In genomic region chr5:72601006-72601405, GRCm38 (mm10) we compare ENCODE assay signal across 9 mouse cellular contexts. TPM values are rescaled to one million over a fixed set of nuclear protein-coding genes. Genes with fewer than 3 reads are reported as not detected.
DNase-seq lines count a peak whose midpoint lies in the region; ATAC-seq and TF ChIP-seq lines count a peak whose summit lies in the region.
"Had no signal": no experiment of that assay in that cellular context is flagged by ENCODE, and none has a peak within 500 bp of the region (broad histone marks: within the 10 kb centered on the region; RNA-seq: fewer than 3 reads in every experiment).

No protein-coding gene starts in this region.

- no peak overlapping the region for H3K27ac ChIP-seq in kidney, adult 2 months (ENCODE audit: insufficient read depth, low read depth, low read length)
- H3K27ac ChIP-seq in lung, embryonic 14.5 days (ENCODE audit: low read depth): no peak overlapping the region
- H3K27ac ChIP-seq in stomach, embryonic 16.5 days (ENCODE audit: low read length): no peak overlapping the region
- H3K27ac ChIP-seq: limb, embryonic 15.5 days had no signal

- H3K36me3 ChIP-seq in kidney, adult 2 months (ENCODE audit: control insufficient read depth, insufficient read depth, low read length): no peaks in the 10 kb centered on the region
- H3K36me3 ChIP-seq in lung, embryonic 14.5 days (ENCODE audit: insufficient read depth): no peaks in the 10 kb centered on the region
- no peaks in the 10 kb centered on the region for H3K36me3 ChIP-seq in stomach, embryonic 16.5 days (ENCODE audit: control insufficient read depth, insufficient read depth, low read length)
- H3K36me3 ChIP-seq: limb, embryonic 15.5 days had no signal

- no peaks in the 10 kb centered on the region; the same call in 1 of the 2 replicates for H3K27me3 ChIP-seq in kidney, adult 2 months (replicated peaks; ENCODE audit: control insufficient read depth, insufficient read depth, low read length)
- H3K27me3 ChIP-seq in lung, embryonic 14.5 days (ENCODE audit: insufficient read depth, low read length): no peaks in the 10 kb centered on the region
- no peaks in the 10 kb centered on the region for H3K27me3 ChIP-seq in stomach, embryonic 16.5 days (ENCODE audit: control insufficient read depth, insufficient read depth, low read length)
- H3K27me3 ChIP-seq: limb, embryonic 15.5 days had no signal

- H3K4me3 ChIP-seq in kidney, adult 2 months (ENCODE audit: insufficient read depth, low read depth, low read length): no peak overlapping the region
- no peak overlapping the region for H3K4me3 ChIP-seq in lung, embryonic 14.5 days (ENCODE audit: low read depth, low read length)
- no peak overlapping the region for H3K4me3 ChIP-seq in stomach, embryonic 16.5 days (replicated peaks; ENCODE audit: low read length)
- H3K4me3 ChIP-seq: limb, embryonic 15.5 days had no signal

- ATAC-seq in lung, embryonic 14.5 days (ENCODE audit: insufficient read depth): no peak; the same call in 1 of the 2 replicates
- peak; percentile 64; the same call in 1 of the 2 replicates for ATAC-seq in stomach, embryonic 16.5 days (ENCODE audit: insufficient read depth, low FRiP score)

- H3K4me2 ChIP-seq in lung, embryonic 14.5 days: no peak overlapping the region
- no peak overlapping the region for H3K4me2 ChIP-seq in stomach, embryonic 16.5 days (ENCODE audit: low read depth, low read length)
- H3K4me2 ChIP-seq: limb, embryonic 15.5 days had no signal

- no peak overlapping the region for H3K9ac ChIP-seq in lung, embryonic 14.5 days
- no peak overlapping the region for H3K9ac ChIP-seq in stomach, embryonic 16.5 days (ENCODE audit: low read length)
- H3K9ac ChIP-seq: limb, embryonic 15.5 days had no signal

- TF ChIP-seq CTCF in kidney, adult 2 months (conservative IDR thresholded peaks at IDR 0.05; ENCODE audit: insufficient read depth, insufficient read length, low read depth, low read length): peak; percentile 74
- TF ChIP-seq CTCF in lung, embryonic 14.5 days (IDR thresholded peaks at IDR 0.05; ENCODE audit: low read depth): peak; percentile 65

- 6% methylated on average over 5 of the region's 5 CpGs for WGBS in kidney, adult 2 months
- 9% methylated on average over 5 of the region's 5 CpGs for WGBS in lung, embryonic 14.5 days
- 11% methylated on average over 5 of the region's 5 CpGs for WGBS in stomach, embryonic 16.5 days

- TF ChIP-seq POLR2A in kidney, adult 2 months (IDR thresholded peaks at IDR 0.05; ENCODE audit: low read depth, low read length): no peak

- H3K9me3 ChIP-seq in lung, embryonic 14.5 days (ENCODE audit: low read depth, low read length): no peaks in the 10 kb centered on the region
- no peaks in the 10 kb centered on the region for H3K9me3 ChIP-seq in stomach, embryonic 16.5 days (replicated peaks; ENCODE audit: control insufficient read depth, low read length)
- H3K9me3 ChIP-seq: limb, embryonic 15.5 days had no signal

- DNase-seq in cerebellum, postnatal 10 days: peak; percentile 35 to 39
- no peak for DNase-seq in cerebellum, adult 11 months
- DNase-seq in A20 (ENCODE audit: low read depth, low spot score): peak; percentile 77
- DNase-seq in adrenal gland, postnatal 25 days: peak; percentile 67
- peak; percentile 38 for DNase-seq in gastrocnemius, postnatal 10 days
- peak; percentile 83 for DNase-seq in kidney, adult 2 months
- DNase-seq in lung, embryonic 14.5 days: peak; percentile 71

- no peaks in the 10 kb centered on the region for H3K4me1 ChIP-seq in kidney, adult 2 months (ENCODE audit: control insufficient read depth, insufficient read depth, low read length)
- H3K4me1 ChIP-seq in lung, embryonic 14.5 days (ENCODE audit: insufficient read depth): no peaks in the 10 kb centered on the region
- no peaks in the 10 kb centered on the region for H3K4me1 ChIP-seq in stomach, embryonic 16.5 days (ENCODE audit: control insufficient read depth, insufficient read depth, low read length)
- H3K4me1 ChIP-seq: limb, embryonic 15.5 days had no signal

RNA-seq across cellular contexts. Expression of gene Gm5868, which starts 13.7 kb away (rescaled TPM):
- 1.7 and 2.1 TPM in 2 replicates for total RNA-seq in adrenal gland, postnatal 25 days (2021)
- total RNA-seq in gastrocnemius, postnatal 10 days (2021): not detected
- 0.13 and 0.33 TPM in 2 replicates for polyA plus RNA-seq in kidney, adult 2 months (2012; rRNA removed)
- polyA plus RNA-seq in lung, embryonic 14.5 days (2014; fragmentation: Nextera tagmentation; extraction: Ambion mirVana): 0.17 and 0.20 TPM in 2 replicates
- 0.27 and 0.54 TPM in 2 replicates for polyA plus RNA-seq in stomach, embryonic 16.5 days (2015; fragmentation: Nextera tagmentation; extraction: Ambion mirVana)

RNA-seq across cellular contexts. Expression of gene Zar1, which starts 20.0 kb away (rescaled TPM):
- total RNA-seq in adrenal gland, postnatal 25 days (2021): not detected in 2 replicates
- total RNA-seq in gastrocnemius, postnatal 10 days (2021): not detected
- polyA plus RNA-seq in kidney, adult 2 months (2012; rRNA removed): 0.14 and 0.15 TPM in 2 replicates
- 0.14 TPM in 1 of 2 replicates, not detected in the other for polyA plus RNA-seq in lung, embryonic 14.5 days (2014; fragmentation: Nextera tagmentation; extraction: Ambion mirVana)
- polyA plus RNA-seq in stomach, embryonic 16.5 days (2015; fragmentation: Nextera tagmentation; extraction: Ambion mirVana): 0.09 TPM in 1 of 2 replicates, not detected in the other

RNA-seq across cellular contexts. Expression of gene Nfxl1, which starts 41.5 kb away (rescaled TPM):
- 15.1 and 21.6 TPM in 2 replicates for total RNA-seq in adrenal gland, postnatal 25 days (2021)
- total RNA-seq in gastrocnemius, postnatal 10 days (2021): 1 to 10 TPM; 5.6 to 9.6 TPM
- 4.0 and 4.6 TPM in 2 replicates for polyA plus RNA-seq in kidney, adult 2 months (2012; rRNA removed)
- 23.2 and 25.4 TPM in 2 replicates for polyA plus RNA-seq in lung, embryonic 14.5 days (2014; fragmentation: Nextera tagmentation; extraction: Ambion mirVana)
- 13.9 and 14.6 TPM in 2 replicates for polyA plus RNA-seq in stomach, embryonic 16.5 days (2015; fragmentation: Nextera tagmentation; extraction: Ambion mirVana)

RNA-seq across cellular contexts. Expression of gene Cnga1, which starts 43.1 kb away (rescaled TPM):
- total RNA-seq in adrenal gland, postnatal 25 days (2021): not detected in 2 replicates
- total RNA-seq in gastrocnemius, postnatal 10 days (2021): not detected
- not detected in 2 replicates for polyA plus RNA-seq in kidney, adult 2 months (2012; rRNA removed)
- polyA plus RNA-seq in lung, embryonic 14.5 days (2014; fragmentation: Nextera tagmentation; extraction: Ambion mirVana): not detected in 2 replicates
- polyA plus RNA-seq in stomach, embryonic 16.5 days (2015; fragmentation: Nextera tagmentation; extraction: Ambion mirVana): not detected in 2 replicates
- polyA plus RNA-seq: limb, embryonic 15.5 days had no signal

RNA-seq across cellular contexts. Expression of gene Nipal1, which starts 46.6 kb away (rescaled TPM):
- total RNA-seq in adrenal gland, postnatal 25 days (2021): 0.21 and 4.8 TPM in 2 replicates
- under 1 TPM; 0.26 to 0.41 TPM for total RNA-seq in gastrocnemius, postnatal 10 days (2021)
- polyA plus RNA-seq in kidney, adult 2 months (2012; rRNA removed): 0.70 and 1.2 TPM in 2 replicates
- polyA plus RNA-seq in lung, embryonic 14.5 days (2014; fragmentation: Nextera tagmentation; extraction: Ambion mirVana): 0.29 and 0.31 TPM in 2 replicates
- 21.3 and 28.1 TPM in 2 replicates for polyA plus RNA-seq in stomach, embryonic 16.5 days (2015; fragmentation: Nextera tagmentation; extraction: Ambion mirVana)
